Mouse (Mus musculus): ENCODE measurements around the gene Dnal1. TPM values are rescaled to one million over a fixed set of nuclear protein-coding genes. Genes with fewer than 3 reads are reported as not detected.
A peak's percentile ranks its signal among the peaks of the same experiment; 100 is the strongest.

Dnal1 gene
- polyA plus RNA-seq, 1 experiment from 2014 or later: 6.8 TPM

GRCm38 (mm10) chr12:84187752-84188601, 73.8 kb downstream of the Dnal1 start:
- peaks cover 16% of the 10 kb centered on the region for H3K4me1 ChIP-seq (replicated peaks; ENCODE audit: control insufficient read depth, insufficient read depth, low read length)

GRCm38 (mm10) chr12:84188881-84189444, 74.8 kb downstream of the Dnal1 start:
- no peaks in the 10 kb centered on the region; the same call in 1 of the 2 replicates for H3K9me3 ChIP-seq (ENCODE audit: control insufficient read depth, low read length)
- peaks cover 16% of the 10 kb centered on the region for H3K4me1 ChIP-seq (replicated peaks; ENCODE audit: control insufficient read depth, insufficient read depth, low read length)
- H3K4me2 ChIP-seq (ENCODE audit: low read depth, low read length, severe bottlenecking): no peak overlapping the region
- H3K27ac ChIP-seq (ENCODE audit: low read depth, low read length): no peak overlapping the region
- ATAC-seq (replicated peaks; ENCODE audit: low FRiP score): no peak
- H3K36me3 ChIP-seq (ENCODE audit: control insufficient read depth, insufficient read depth, low read length): no peaks in the 10 kb centered on the region
- H3K9ac ChIP-seq (ENCODE audit: low read length): no peak overlapping the region
- H3K27me3 ChIP-seq (ENCODE audit: control insufficient read depth, insufficient read depth, low read length): no peaks in the 10 kb centered on the region
- DNase-seq (ENCODE audit: low spot score): peak; percentile 46
- 65% methylated on average over 14 of the region's 14 CpGs for WGBS
- no peak overlapping the region for H3K4me3 ChIP-seq (ENCODE audit: low read depth, low read length)

More at GRCm38 (mm10) chr12:84187752-84188601, 73.8 kb downstream of the Dnal1 start:
- no peak overlapping the region for H3K4me3 ChIP-seq (ENCODE audit: low read depth, low read length)
- no peak overlapping the region for H3K4me2 ChIP-seq (ENCODE audit: low read depth, low read length, severe bottlenecking)
- H3K9me3 ChIP-seq (ENCODE audit: control insufficient read depth, low read length): no peaks in the 10 kb centered on the region; the same call in 1 of the 2 replicates
- DNase-seq (ENCODE audit: low spot score) (no peak), ATAC-seq (replicated peaks; ENCODE audit: low FRiP score) (no peak)
- no peaks in the 10 kb centered on the region for H3K27me3 ChIP-seq (ENCODE audit: control insufficient read depth, insufficient read depth, low read length)
- 81% methylated on average over 15 of the region's 15 CpGs for WGBS
- H3K27ac ChIP-seq (ENCODE audit: low read depth, low read length): no peak overlapping the region
- H3K36me3 ChIP-seq (ENCODE audit: control insufficient read depth, insufficient read depth, low read length): no peaks in the 10 kb centered on the region
- H3K9ac ChIP-seq (ENCODE audit: low read length): no peak overlapping the region

DNA sequence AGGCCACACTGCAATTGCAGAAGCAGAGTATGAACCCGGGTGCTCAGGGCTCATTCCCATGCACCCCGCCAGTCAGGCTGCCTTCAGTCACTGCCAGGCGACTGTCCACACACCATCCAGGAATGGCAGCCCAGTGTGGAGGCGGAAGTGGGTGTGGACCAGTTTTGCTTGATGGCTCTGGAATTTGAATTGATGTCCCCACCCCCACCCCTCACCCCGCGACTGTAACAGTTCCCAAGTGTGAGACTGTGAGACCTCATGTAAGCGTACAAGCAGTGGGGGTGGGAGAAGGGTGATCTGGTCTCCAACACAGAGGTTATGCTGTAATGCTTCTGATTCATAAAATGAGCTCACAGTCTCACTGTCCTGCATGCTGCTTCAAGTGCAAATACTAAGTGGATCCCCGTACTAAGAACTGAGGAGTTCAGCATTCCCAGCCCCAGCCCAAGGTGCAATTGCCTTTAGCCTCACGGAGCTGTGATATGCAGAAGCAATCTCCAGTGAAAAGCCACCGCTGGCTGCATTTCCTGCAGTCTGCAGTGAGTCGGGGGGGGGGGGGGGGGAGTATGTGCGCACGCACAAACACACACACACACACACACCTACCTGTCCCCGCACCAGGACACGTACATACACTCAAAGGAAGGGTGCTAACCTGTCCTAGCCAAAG, 76.1 kb downstream of the Dnal1 start:
- DNase-seq (ENCODE audit: low spot score): peak; percentile 51
- Histone ChIP-seq H3K27me3 (ENCODE audit: control insufficient read depth, insufficient read depth, low read length) (no peaks in the 10 kb centered on the region), H3K4me2 (ENCODE audit: low read depth, low read length, severe bottlenecking) (0 out of 2 replicates have a peak overlapping the region, but pooled peaks have one; percentile 18), H3K27ac (ENCODE audit: low read depth, low read length) (no peak overlapping the region), H3K4me1 (replicated peaks; ENCODE audit: control insufficient read depth, insufficient read depth, low read length) (peaks cover 18% of the 10 kb centered on the region), H3K9me3 (ENCODE audit: control insufficient read depth, low read length) (no peaks in the 10 kb centered on the region; the same call in 1 of the 2 replicates), H3K36me3 (ENCODE audit: control insufficient read depth, insufficient read depth, low read length) (no peaks in the 10 kb centered on the region), H3K9ac (ENCODE audit: low read length) (no peak overlapping the region), H3K4me3 (ENCODE audit: low read depth, low read length) (no peak overlapping the region)
- ATAC-seq (replicated peaks; ENCODE audit: low FRiP score): no peak
- 71% methylated on average over 15 of the region's 15 CpGs for WGBS

DNA sequence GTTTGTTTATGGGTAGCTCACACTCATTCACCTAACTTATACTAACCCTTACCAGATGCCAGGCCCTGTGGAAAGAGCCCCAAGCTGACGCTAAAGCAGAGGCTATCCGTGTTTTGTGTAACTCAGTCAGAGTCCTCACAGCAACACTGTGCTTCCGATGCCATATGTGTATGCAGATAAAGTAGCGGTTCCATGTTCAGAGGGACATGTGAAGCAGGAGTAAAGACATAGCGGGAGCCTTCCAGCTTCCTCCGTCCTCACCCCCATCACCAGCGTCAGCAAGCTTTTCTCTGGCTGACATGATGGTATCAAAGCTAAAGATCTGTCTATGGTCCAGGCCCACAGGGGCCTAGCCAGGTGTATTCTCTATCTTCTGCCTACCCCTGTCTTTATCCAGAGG, 77.0 kb downstream of the Dnal1 start:
- H3K36me3 ChIP-seq (ENCODE audit: control insufficient read depth, insufficient read depth, low read length): no peaks in the 10 kb centered on the region
- peak overlapping the region; percentile 97 for H3K4me2 ChIP-seq (ENCODE audit: low read depth, low read length, severe bottlenecking)
- WGBS: 66% methylated on average over 7 of the region's 7 CpGs

GRCm38 (mm10) chr12:84191770-84192169, 77.6 kb downstream of the Dnal1 start:
- Histone ChIP-seq H3K4me1 (replicated peaks; ENCODE audit: control insufficient read depth, insufficient read depth, low read length) (peaks cover 23% of the 10 kb centered on the region), H3K27ac (ENCODE audit: low read depth, low read length) (no peak overlapping the region), H3K4me2 (ENCODE audit: low read depth, low read length, severe bottlenecking) (peak overlapping the region; percentile 97), H3K9ac (ENCODE audit: low read length) (peak overlapping the region; percentile 96), H3K4me3 (ENCODE audit: low read depth, low read length) (peak overlapping the region; percentile 71), H3K27me3 (ENCODE audit: control insufficient read depth, insufficient read depth, low read length) (no peaks in the 10 kb centered on the region), H3K36me3 (ENCODE audit: control insufficient read depth, insufficient read depth, low read length) (no peaks in the 10 kb centered on the region), H3K9me3 (ENCODE audit: control insufficient read depth, low read length) (no peaks in the 10 kb centered on the region)
- DNase-seq (ENCODE audit: low spot score) (no peak), ATAC-seq (replicated peaks; ENCODE audit: low FRiP score) (no peak)
- 12% methylated on average over 5 of the region's 5 CpGs for WGBS

More for the DNA sequence above, 77.0 kb downstream of the Dnal1 start:
- H3K9me3 ChIP-seq (ENCODE audit: control insufficient read depth, low read length): no peaks in the 10 kb centered on the region; the same call in 1 of the 2 replicates
- ATAC-seq (replicated peaks; ENCODE audit: low FRiP score) (no peak), DNase-seq (ENCODE audit: low spot score) (no peak)
- peaks cover 23% of the 10 kb centered on the region for H3K4me1 ChIP-seq (replicated peaks; ENCODE audit: control insufficient read depth, insufficient read depth, low read length)
- no peak overlapping the region for H3K4me3 ChIP-seq (ENCODE audit: low read depth, low read length)
- H3K9ac ChIP-seq (ENCODE audit: low read length): no peak overlapping the region
- no peak overlapping the region for H3K27ac ChIP-seq (ENCODE audit: low read depth, low read length)
- no peaks in the 10 kb centered on the region for H3K27me3 ChIP-seq (ENCODE audit: control insufficient read depth, insufficient read depth, low read length)

DNA sequence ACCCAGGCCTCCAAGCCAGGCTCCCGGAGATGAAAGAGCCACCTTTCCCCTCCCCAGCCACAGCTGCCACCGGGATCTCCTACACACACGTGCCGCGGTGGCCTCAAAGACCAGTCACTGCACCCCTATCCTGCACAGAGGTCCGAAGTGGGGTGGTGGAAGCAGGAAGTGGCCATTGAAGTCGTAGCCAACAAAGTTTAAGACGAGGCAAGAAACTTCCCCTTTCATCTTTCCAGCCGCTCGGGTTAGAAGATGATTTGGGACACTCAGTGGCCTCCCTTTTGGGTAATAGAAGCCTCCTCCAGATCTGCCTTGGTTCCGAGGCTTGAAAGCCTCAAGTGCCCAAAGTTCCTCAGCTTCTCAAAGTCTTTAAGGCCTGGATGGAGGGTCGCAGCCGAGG, 78.1 kb downstream of the Dnal1 start:
- no peak for ATAC-seq (replicated peaks; ENCODE audit: low FRiP score)
- 1% methylated on average over 13 of the region's 13 CpGs for WGBS
- Histone ChIP-seq H3K27me3 (ENCODE audit: control insufficient read depth, insufficient read depth, low read length) (no peaks in the 10 kb centered on the region), H3K4me2 (ENCODE audit: low read depth, low read length, severe bottlenecking) (peak overlapping the region; percentile 97), H3K9me3 (ENCODE audit: control insufficient read depth, low read length) (no peaks in the 10 kb centered on the region), H3K4me3 (ENCODE audit: low read depth, low read length) (peak overlapping the region; percentile 71), H3K27ac (ENCODE audit: low read depth, low read length) (no peak overlapping the region), H3K36me3 (ENCODE audit: control insufficient read depth, insufficient read depth, low read length) (no peaks in the 10 kb centered on the region), H3K9ac (ENCODE audit: low read length) (peak overlapping the region; percentile 96), H3K4me1 (replicated peaks; ENCODE audit: control insufficient read depth, insufficient read depth, low read length) (peaks cover 23% of the 10 kb centered on the region)
- no peak for DNase-seq (ENCODE audit: low spot score)

- no peaks in the 10 kb centered on the region for H3K9me3 ChIP-seq (ENCODE audit: control insufficient read depth, low read length)
- peak overlapping the region; percentile 91 for H3K27ac ChIP-seq (ENCODE audit: low read depth, low read length)
- peak; percentile 87 for DNase-seq (ENCODE audit: low spot score)
- H3K4me3 ChIP-seq (ENCODE audit: low read depth, low read length): peak overlapping the region; percentile 71
- WGBS: under 1% methylated on average over 98 of the region's 102 CpGs
- peaks cover 28% of the 10 kb centered on the region for H3K4me1 ChIP-seq (replicated peaks; ENCODE audit: control insufficient read depth, insufficient read depth, low read length)
- H3K27me3 ChIP-seq (ENCODE audit: control insufficient read depth, insufficient read depth, low read length): no peaks in the 10 kb centered on the region
- peak; percentile 45 for ATAC-seq (replicated peaks; ENCODE audit: low FRiP score)
- H3K4me2 ChIP-seq (ENCODE audit: low read depth, low read length, severe bottlenecking): peak overlapping the region; percentile 97
- H3K9ac ChIP-seq (ENCODE audit: low read length): peak overlapping the region; percentile 96
- H3K36me3 ChIP-seq (ENCODE audit: control insufficient read depth, insufficient read depth, low read length): no peaks in the 10 kb centered on the region
These were observed 78.8 kb downstream of the Dnal1 start for GRCm38 (mm10) chr12:84192741-84193641.
